Mouse (Mus musculus) liver, postnatal 0 days (tissue): ENCODE measurements around the gene Sec14l2.

Experiments
- CTCF ChIP-seq: sonication (generic); IDR thresholded peaks from 2 replicates; pipeline ENCODE4 v1.5.1; 2016; ENCODE audit warnings: antibody characterized with exemption, low read depth
- EP300 ChIP-seq: IDR thresholded peaks from 2 replicates; pipeline ENCODE4 v1.6.1; 2016; ENCODE audit warnings: antibody characterized with exemption, low read depth, mild to moderate bottlenecking

GRCm38 (mm10) chr11:4103522-4103921 lies 19.7 kb downstream of the Sec14l2 start:
- TF ChIP-seq CTCF (no peak), EP300 (no peak)
